Mouse (Mus musculus) embryonic fibroblast, embryonic 13.5 days (primary cell): ENCODE measurements around the gene Vipr2.

Source experiments
- CTCF ChIP-seq: IDR thresholded peaks from 2 replicates; pipeline ENCODE4 v1.5.1; 2011; ENCODE audit warnings: mild to moderate bottlenecking, control low read depth, low read length, moderate library complexity, borderline replicate concordance; ENCODE audit not compliant: insufficient read depth
- POLR2A ChIP-seq: IDR thresholded peaks from 2 replicates; pipeline ENCODE4 v1.6.1; 2011; ENCODE audit warnings: low read depth, mild to moderate bottlenecking, control low read depth, low read length, moderate library complexity

DNA sequence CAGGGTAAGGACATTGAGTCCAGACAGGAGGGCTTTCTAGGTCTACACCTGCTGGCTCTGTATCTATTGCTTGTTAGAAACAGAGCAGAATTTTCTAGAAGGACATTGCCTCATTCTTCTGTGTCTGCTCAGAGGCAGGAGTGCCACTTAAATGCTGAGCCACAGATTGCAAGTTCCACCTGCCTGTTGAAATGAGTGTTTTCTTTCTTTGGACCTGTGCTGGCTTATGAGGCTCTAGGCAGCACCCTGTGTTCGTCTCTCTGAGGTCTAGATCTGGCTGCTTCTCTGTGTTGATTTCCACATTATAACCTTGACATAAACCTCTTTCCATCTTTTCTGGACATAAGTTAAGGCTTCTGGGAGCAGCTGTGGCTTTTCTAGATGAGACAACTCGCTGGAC is 6.8 kb downstream of the Vipr2 start:
- TF ChIP-seq POLR2A, result no peak
- no peak for TF ChIP-seq CTCF
